Mouse (Mus musculus) erythroblast, adult 5-6 weeks (primary cell): Measurements from ENCODE around the gene Fam13c. TPM values are rescaled to one million over a fixed set of nuclear protein-coding genes. Genes with fewer than 3 reads are reported as not detected.

Experiments
- ATAC-seq: replicated peaks from 2 replicates; pipeline ENCODE4 v1.8.0; 2016; ENCODE audit warnings: moderate number of reproducible peaks, mild to moderate bottlenecking, moderate TSS enrichment, inconsistent platforms; ENCODE audit not compliant: poor library complexity, low FRiP score, severe bottlenecking
- total RNA-seq, 2 experiments: library from RNA; stranded (forward) in 1 of 2; stranded (reverse) in 1 of 2; fragments of 150-400 nt in 1 of 2; fragments of 200-764, 138-1000 nt in 1 of 2; gene quantifications; 2 replicates each; pipeline versions ENCODE4 v1.2.3 to v1.2.4; 2015 to 2017; ENCODE audit warnings: low replicate concordance in 2 of 2

Fam13c gene
- total RNA-seq, 2 experiments from 2014 or later = not detected

GRCm38 (mm10) chr10:70455886-70456305 is 15.6 kb downstream of the Fam13c start:
- no peak for ATAC-seq

- ATAC-seq = no peak
Measured at GRCm38 (mm10) chr10:70458574-70459263, 18.4 kb downstream of the Fam13c start.

GRCm38 (mm10) chr10:70465638-70466037 is 25.4 kb downstream of the Fam13c start:
- ATAC-seq = no peak

GRCm38 (mm10) chr10:70470836-70471235 is 30.6 kb downstream of the Fam13c start:
- no peak for ATAC-seq

GRCm38 (mm10) chr10:70477741-70478145 is 37.5 kb downstream of the Fam13c start:
- no peak for ATAC-seq

GRCm38 (mm10) chr10:70483736-70484135 is 43.5 kb downstream of the Fam13c start:
- ATAC-seq = no peak

GRCm38 (mm10) chr10:70484568-70485286 is 44.4 kb downstream of the Fam13c start:
- ATAC-seq = no peak

- no peak for ATAC-seq
Measured at GRCm38 (mm10) chr10:70485287-70485612, 45.0 kb downstream of the Fam13c start.

GRCm38 (mm10) chr10:70486651-70487050 is 46.4 kb downstream of the Fam13c start:
- ATAC-seq = no peak

- no peak for ATAC-seq
Measured at GRCm38 (mm10) chr10:70493891-70494290, 53.6 kb downstream of the Fam13c start.

- ATAC-seq = no peak
Measured at GRCm38 (mm10) chr10:70494441-70494840, 54.2 kb downstream of the Fam13c start.

- ATAC-seq = no peak
Measured at GRCm38 (mm10) chr10:70495106-70496104, 55.1 kb downstream of the Fam13c start.

- no peak for ATAC-seq
Measured at GRCm38 (mm10) chr10:70496938-70497337, 56.7 kb downstream of the Fam13c start.

GRCm38 (mm10) chr10:70498328-70498727 is 58.0 kb downstream of the Fam13c start:
- ATAC-seq = no peak

GRCm38 (mm10) chr10:70499246-70499645 is 59.0 kb downstream of the Fam13c start:
- ATAC-seq = no peak

- no peak for ATAC-seq
Measured at GRCm38 (mm10) chr10:70504871-70505270, 64.6 kb downstream of the Fam13c start.

GRCm38 (mm10) chr10:70505395-70505794 is 65.1 kb downstream of the Fam13c start:
- ATAC-seq = no peak

- ATAC-seq = no peak
Measured at GRCm38 (mm10) chr10:70505842-70506241, 65.6 kb downstream of the Fam13c start.

- no peak for ATAC-seq
Measured at GRCm38 (mm10) chr10:70506499-70507168, 66.4 kb downstream of the Fam13c start.

GRCm38 (mm10) chr10:70507880-70508279 is 67.6 kb downstream of the Fam13c start:
- ATAC-seq = no peak
